Mouse (Mus musculus) heart, embryonic 14.5 days (tissue): ENCODE measurements around the gene Ubtd1. TPM values are rescaled to one million over a fixed set of nuclear protein-coding genes. Genes with fewer than 3 reads are reported as not detected.

Experiments used
- ATAC-seq: fragments of 200-750 bp; cut with Nextera tagmentation; 2 replicates; pipeline ENCODE4 v1.8.0; 2017; ENCODE audit warnings: low read depth, moderate TSS enrichment; ENCODE audit not compliant: insufficient number of reproducible peaks, insufficient read depth, low FRiP score
- H3K27ac ChIP-seq, 2 experiments: fragments of 200-500 bp in 1 of 2; fragments of 300-500 bp in 1 of 2; sonication (generic) in 1 of 2; replicated peaks in 1 of 2; 2 replicates each; pipeline ENCODE4 v1.5.1; 2012 to 2014; ENCODE audit warnings: low read depth in 2 of 2, low read length in 2 of 2, control low read depth in 1 of 2, mild to moderate bottlenecking in 1 of 2, mixed read lengths in 1 of 2; ENCODE audit not compliant: control insufficient read depth in 1 of 2, insufficient read depth in 1 of 2
- H3K27me3 ChIP-seq: fragments of 300-500 bp; sonication (generic); 2 replicates; pipeline ENCODE4 v1.6.1; 2014; ENCODE audit warnings: mild to moderate bottlenecking, low read length, control low read depth; ENCODE audit not compliant: control insufficient read depth, insufficient read depth
- H3K36me3 ChIP-seq: fragments of 300-500 bp; sonication (generic); 2 replicates; pipeline ENCODE4 v1.6.1; 2014; ENCODE audit warnings: mild to moderate bottlenecking, control low read depth, low read length, mixed read lengths; ENCODE audit not compliant: control insufficient read depth, insufficient read depth
- H3K4me1 ChIP-seq, 2 experiments: fragments of 200-500 bp in 1 of 2; fragments of 300-500 bp in 1 of 2; sonication (generic) in 1 of 2; 2 replicates each; pipeline ENCODE4 v1.6.1; 2012 to 2014; ENCODE audit warnings: low read length in 2 of 2, control low read depth in 1 of 2, mixed read lengths in 1 of 2; ENCODE audit not compliant: control insufficient read depth in 2 of 2, insufficient read depth in 2 of 2
- H3K4me2 ChIP-seq: fragments of 300-500 bp; sonication (generic); 2 replicates; pipeline ENCODE4 v1.6.1; 2014; ENCODE audit warnings: mild to moderate bottlenecking, low read length
- H3K4me3 ChIP-seq, 2 experiments: fragments of 200-500 bp in 1 of 2; fragments of 300-500 bp in 1 of 2; sonication (generic) in 1 of 2; 2 replicates each; pipeline ENCODE4 v1.5.1; 2012 to 2014; ENCODE audit warnings: low read length in 2 of 2, mild to moderate bottlenecking in 2 of 2, control low read depth in 1 of 2, low read depth in 1 of 2, moderate library complexity in 1 of 2; ENCODE audit not compliant: control insufficient read depth in 1 of 2, insufficient read depth in 1 of 2
- H3K9ac ChIP-seq: fragments of 300-500 bp; sonication (generic); 2 replicates; pipeline ENCODE4 v1.6.1; 2014; ENCODE audit warnings: mild to moderate bottlenecking, low read length
- H3K9me3 ChIP-seq: fragments of 300-500 bp; sonication (generic); 2 replicates; pipeline ENCODE4 v1.6.1; 2016; ENCODE audit warnings: low read length, control low read depth; ENCODE audit not compliant: control insufficient read depth
- WGBS: fragments of 180-500 bp; shearing (Covaris S2); extraction: QIAGEN DNeasy Blood & Tissue Kit; methylation state at CpG from one replicate; pipeline ENCODE4 v1.1.7; 2014; 5-methylcytosine and 5-hydroxymethylcytosine counted together
- polyA plus RNA-seq: library from polyadenylated mRNA; unstranded; fragments of >200 nt; fragmentation: Nextera tagmentation; extraction: Ambion mirVana; gene quantifications from 2 replicates; pipeline ENCODE4 v1.2.1, GENCODE M21; 2014

Ubtd1 gene
- polyA plus RNA-seq, 1 experiment from 2014 or later = 13.2 TPM

DNA sequence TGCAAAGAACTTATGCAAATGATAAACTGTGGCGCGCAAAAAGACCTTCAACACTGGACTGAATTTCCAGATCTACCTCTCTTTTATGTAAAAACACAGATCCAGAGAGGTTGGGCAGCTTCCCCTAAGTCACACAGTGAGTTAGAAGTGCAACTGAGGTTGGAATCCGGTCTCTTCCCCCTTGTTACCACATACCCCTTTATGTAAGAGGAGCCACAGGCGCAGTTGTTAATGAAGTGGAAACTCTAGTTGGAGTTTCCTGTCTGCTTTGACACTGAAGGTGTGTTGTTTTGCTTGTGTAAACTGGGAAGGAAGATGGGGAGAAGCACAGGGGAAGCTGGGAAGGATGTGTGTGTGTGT is 1.2 kb downstream of the Ubtd1 start:
- H3K4me3 ChIP-seq = peak overlapping the region; percentile 82 to 86
- H3K4me2 ChIP-seq = peak overlapping the region; percentile 94
- peak overlapping the region; percentile 89 for H3K9ac ChIP-seq
- no peaks in the 10 kb centered on the region for H3K36me3 ChIP-seq
- peak overlapping the region; percentile 93 to 94 for H3K27ac ChIP-seq
- no peaks in the 10 kb centered on the region for H3K9me3 ChIP-seq
- H3K4me1 ChIP-seq = peaks cover 5 to 25% of the 10 kb centered on the region in 2 experiments
- 9% methylated on average over 4 of the region's 4 CpGs for WGBS
- no peak for ATAC-seq
- H3K27me3 ChIP-seq = no peaks in the 10 kb centered on the region

DNA sequence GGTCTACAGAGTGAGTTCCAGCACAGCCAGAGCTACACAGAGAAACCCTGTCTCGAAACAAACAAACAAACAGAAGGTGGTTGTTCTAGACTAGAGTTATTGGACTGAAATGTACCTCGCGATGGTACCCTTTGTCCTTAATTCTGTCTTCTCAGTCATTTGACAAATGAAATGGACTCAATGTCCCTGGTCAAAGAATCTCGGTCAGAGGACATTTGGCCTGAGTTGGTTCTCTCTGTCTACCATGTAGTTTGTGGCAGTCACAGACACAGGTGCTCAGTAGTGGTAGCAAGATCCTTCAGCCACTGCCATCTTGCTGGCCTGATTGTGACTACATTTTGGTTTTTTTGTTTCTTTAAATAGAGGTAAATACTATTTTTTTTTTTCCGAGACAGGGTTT is 4.4 kb downstream of the Ubtd1 start:
- no peak for ATAC-seq
- 92% methylated on average over 5 of the region's 5 CpGs for WGBS

DNA sequence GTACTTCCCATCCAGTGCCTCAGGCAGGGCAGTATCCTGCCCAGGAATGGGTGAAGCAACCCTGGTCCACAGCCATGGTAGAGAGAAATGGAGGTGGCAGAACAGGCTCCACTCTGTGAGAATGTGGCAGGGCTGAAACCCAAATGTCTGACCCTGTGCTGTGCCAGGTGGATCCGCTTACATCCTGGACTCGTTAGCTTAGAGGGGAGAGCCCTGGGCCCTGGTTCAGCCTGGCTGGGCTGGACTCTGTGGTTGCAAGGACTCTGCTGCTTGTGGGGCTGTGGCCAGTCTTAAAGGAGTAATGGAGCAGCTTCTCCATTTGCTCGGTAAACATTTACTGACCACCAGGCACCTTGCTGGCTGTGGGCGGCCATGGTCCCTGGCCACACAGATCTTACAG is 5.6 kb downstream of the Ubtd1 start:
- ATAC-seq = no peak
- Histone ChIP-seq H3K27ac (no peak overlapping the region), H3K9ac (no peak overlapping the region), H3K36me3 (no peaks in the 10 kb centered on the region), H3K4me3 (no peak overlapping the region), H3K9me3 (no peaks in the 10 kb centered on the region), H3K4me2 (no peak overlapping the region), H3K4me1 (peaks cover 5 to 16% of the 10 kb centered on the region in 2 experiments), H3K27me3 (no peaks in the 10 kb centered on the region)
- WGBS = 83% methylated on average over 4 of the region's 4 CpGs

More for the DNA sequence above, 4.4 kb downstream of the Ubtd1 start:
- Histone ChIP-seq H3K27me3 (no peaks in the 10 kb centered on the region), H3K4me2 (no peak overlapping the region), H3K9ac (no peak overlapping the region), H3K36me3 (no peaks in the 10 kb centered on the region), H3K27ac (no peak overlapping the region), H3K4me3 (no peak overlapping the region), H3K4me1 (peaks cover 5 to 16% of the 10 kb centered on the region in 2 experiments), H3K9me3 (no peaks in the 10 kb centered on the region)

DNA sequence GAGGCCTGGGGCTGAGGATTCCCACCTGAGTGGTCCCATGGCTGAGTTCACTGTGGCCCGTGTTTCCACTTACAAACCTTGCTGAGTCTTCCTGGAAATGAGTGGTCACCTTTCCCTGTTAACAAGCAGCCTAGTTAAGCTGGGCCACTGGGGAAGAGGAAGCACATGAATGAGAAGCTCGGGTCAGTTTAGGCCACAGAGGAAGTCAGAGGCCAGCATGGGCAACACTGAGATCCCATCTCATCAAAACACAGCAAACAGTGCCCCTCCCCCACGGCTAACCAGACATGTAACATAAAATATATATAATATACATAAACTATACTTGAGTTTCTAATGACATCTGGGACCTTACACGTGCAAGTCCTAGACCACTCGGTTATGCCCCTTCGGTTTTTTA is 8.2 kb downstream of the Ubtd1 start:
- Histone ChIP-seq H3K9ac (no peak overlapping the region), H3K4me2 (no peak overlapping the region), H3K27me3 (no peaks in the 10 kb centered on the region), H3K36me3 (no peaks in the 10 kb centered on the region), H3K4me3 (no peak overlapping the region), H3K4me1 (no peaks in the 10 kb centered on the region; a peak in 1 of 4 replicates), H3K9me3 (no peaks in the 10 kb centered on the region), H3K27ac (no peak overlapping the region)
- ATAC-seq = no peak
- whole genome bisulfite sequencing = 78% methylated on average over 6 of the region's 6 CpGs

DNA sequence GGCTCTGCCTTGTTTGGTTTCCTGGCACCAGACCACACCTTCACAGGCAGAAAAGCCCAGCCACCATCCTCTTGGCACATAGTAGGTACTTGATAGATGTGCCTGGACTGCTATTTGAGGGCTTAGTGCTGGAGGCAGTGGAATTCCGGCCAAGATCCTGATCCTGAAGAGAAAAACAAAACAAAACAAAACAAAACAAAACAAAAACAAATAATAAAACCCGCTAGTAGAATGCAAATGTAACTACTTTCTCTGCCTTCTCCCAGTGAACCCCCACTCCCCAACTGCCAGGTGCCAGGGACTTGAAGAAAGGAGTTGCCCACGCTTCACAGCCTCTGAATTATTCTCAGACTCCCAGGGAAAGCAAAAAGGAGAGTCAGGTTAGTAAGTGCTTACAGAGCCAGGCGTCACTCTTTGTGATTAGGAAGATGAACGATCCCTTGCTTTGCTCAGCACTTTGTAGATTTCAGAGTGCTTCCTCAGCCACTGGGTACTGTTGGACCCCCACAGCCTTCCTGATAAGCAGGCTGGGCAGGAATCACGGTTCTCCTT is 10.4 kb downstream of the Ubtd1 start:
- Histone ChIP-seq H3K4me3 (no peak overlapping the region), H3K27me3 (no peaks in the 10 kb centered on the region), H3K4me2 (no peak overlapping the region), H3K36me3 (no peaks in the 10 kb centered on the region), H3K4me1 (peaks cover 9 to 11% of the 10 kb centered on the region in 2 experiments), H3K9ac (no peak overlapping the region), H3K27ac (no peak overlapping the region), H3K9me3 (no peaks in the 10 kb centered on the region)
- ATAC-seq = no peak
- 40% methylated on average over 6 of the region's 6 CpGs for WGBS

DNA sequence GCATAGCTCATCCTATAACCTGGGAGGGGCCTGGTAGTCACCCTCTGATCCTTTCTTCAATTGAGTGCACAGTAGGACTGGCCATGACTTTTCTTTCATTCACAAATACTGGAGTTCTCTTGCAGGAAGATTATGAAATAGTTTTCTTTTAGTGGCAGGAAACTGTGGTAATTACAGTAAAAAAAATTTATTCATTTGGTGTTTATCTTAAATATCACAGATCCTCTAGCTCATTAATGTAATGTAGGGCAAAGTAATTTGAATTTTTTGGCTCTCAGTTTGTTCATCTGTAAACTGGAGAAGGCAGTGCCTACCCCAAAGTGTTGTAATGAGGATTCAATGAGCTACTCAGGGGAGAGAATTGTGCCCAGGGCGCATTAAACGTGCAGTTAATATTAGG is 11.4 kb downstream of the Ubtd1 start:
- 93% methylated on average over 2 of the region's 2 CpGs for WGBS
- Histone ChIP-seq H3K9ac (no peak overlapping the region), H3K27me3 (no peaks in the 10 kb centered on the region), H3K4me3 (no peak overlapping the region), H3K36me3 (no peaks in the 10 kb centered on the region), H3K9me3 (no peaks in the 10 kb centered on the region), H3K4me2 (no peak overlapping the region), H3K27ac (no peak overlapping the region), H3K4me1 (peaks cover 13 to 20% of the 10 kb centered on the region in 2 experiments)
- ATAC-seq = no peak

DNA sequence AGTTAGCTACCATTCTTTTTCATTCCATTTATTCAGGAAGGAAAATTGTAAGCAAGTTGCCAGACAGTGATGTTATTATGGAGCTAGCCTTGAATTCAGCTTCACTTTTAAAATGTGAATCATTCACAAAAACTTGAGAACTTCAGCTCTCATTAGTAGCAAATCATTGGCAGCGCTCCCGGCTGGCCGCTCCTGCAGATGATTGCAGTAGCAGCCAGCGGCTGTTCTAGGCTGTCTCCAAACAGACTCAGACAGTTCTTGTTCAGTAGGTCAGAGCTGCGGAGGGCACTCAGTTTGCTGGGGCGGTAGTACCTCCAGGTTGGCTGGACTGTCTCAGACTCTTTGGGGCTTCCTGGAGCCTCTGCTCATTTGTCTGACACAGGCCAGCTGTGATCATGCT is 11.9 kb downstream of the Ubtd1 start:
- 54% methylated on average over 6 of the region's 6 CpGs for WGBS
- Histone ChIP-seq H3K9ac (no peak overlapping the region), H3K4me2 (no peak overlapping the region), H3K9me3 (no peaks in the 10 kb centered on the region), H3K4me1 (peaks cover 14 to 20% of the 10 kb centered on the region in 2 experiments), H3K36me3 (no peaks in the 10 kb centered on the region), H3K27me3 (no peaks in the 10 kb centered on the region), H3K27ac (0 out of 4 replicates have a peak overlapping the region, but pooled peaks of 1 of the 2 experiments have one; percentile 19), H3K4me3 (no peak overlapping the region)
- ATAC-seq = no peak

DNA sequence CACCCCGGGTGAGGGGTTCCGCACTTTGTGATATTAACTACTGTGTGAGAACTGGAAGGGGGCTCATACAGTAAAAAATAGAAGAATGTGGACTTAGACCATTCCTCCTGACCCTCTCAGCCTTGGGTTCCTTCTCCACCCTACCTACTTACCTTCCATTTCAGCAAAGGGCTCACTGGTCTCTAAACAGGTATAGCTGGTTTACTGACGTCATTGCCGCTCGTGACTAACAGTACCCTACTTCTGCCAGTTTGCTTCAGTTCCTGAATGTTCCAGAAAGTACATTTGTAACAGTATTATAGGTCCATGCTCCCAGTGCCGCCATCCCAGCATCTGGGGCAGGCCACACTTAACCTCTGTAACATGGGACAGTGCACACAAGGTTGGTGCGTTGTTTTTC is 12.5 kb downstream of the Ubtd1 start:
- Histone ChIP-seq H3K36me3 (no peaks in the 10 kb centered on the region), H3K4me3 (no peak overlapping the region), H3K4me2 (no peak overlapping the region), H3K27ac (0 out of 4 replicates have a peak overlapping the region, but pooled peaks of 1 of the 2 experiments have one; percentile 19), H3K27me3 (no peaks in the 10 kb centered on the region), H3K9ac (no peak overlapping the region), H3K4me1 (peaks cover 18 to 25% of the 10 kb centered on the region in 2 experiments), H3K9me3 (no peaks in the 10 kb centered on the region)
- 94% methylated on average over 7 of the region's 7 CpGs for WGBS
- ATAC-seq = no peak
